Mouse (Mus musculus): ENCODE measurements around the gene Rdh19. TPM values are rescaled to one million over a fixed set of nuclear protein-coding genes. Genes with fewer than 3 reads are reported as not detected.

Rdh19 gene
- total and polyA plus RNA-seq, 2 experiments from 2014 or later, result not detected

DNA sequence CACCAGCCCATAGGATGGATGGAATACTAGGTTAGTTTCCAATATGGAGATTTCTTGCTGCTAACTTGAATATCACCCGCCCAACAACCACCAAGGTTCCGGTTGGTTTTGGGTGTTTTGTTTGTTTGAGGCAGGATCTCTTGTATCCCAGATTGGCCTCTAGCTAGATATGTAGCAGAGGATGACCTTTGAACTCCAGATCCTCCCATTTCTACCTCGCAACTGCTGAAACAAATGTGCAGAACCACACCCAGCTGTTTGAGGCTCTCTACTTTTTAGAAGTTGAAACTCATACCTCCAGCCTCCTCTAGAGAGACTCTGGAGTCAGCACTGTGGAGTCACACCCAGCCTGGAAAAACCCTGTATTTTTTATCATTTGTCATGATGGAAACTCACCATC lies 47.8 kb downstream of the Rdh19 start:
- Histone ChIP-seq H3K4me2 (ENCODE audit: low read depth, low read length) (no peak overlapping the region), H3K9ac (replicated peaks; ENCODE audit: low read depth, low read length) (no peak overlapping the region), H3K4me3 (ENCODE audit: low read depth, low read length) (no peak overlapping the region), H3K27me3 (ENCODE audit: control insufficient read depth, insufficient read depth, low read length) (0 out of 2 replicates have a peak, but pooled peaks cover 3% of the 10 kb centered on the region), H3K4me1 (ENCODE audit: control insufficient read depth, insufficient read depth) (no peaks in the 10 kb centered on the region), H3K9me3 (replicated peaks; ENCODE audit: control insufficient read depth, low read length) (no peaks in the 10 kb centered on the region), H3K36me3 (replicated peaks; ENCODE audit: control insufficient read depth, insufficient read depth, low read length) (no peaks in the 10 kb centered on the region), H3K27ac (ENCODE audit: low read depth) (no peak overlapping the region)
- TF ChIP-seq CTCF (IDR thresholded peaks at IDR 0.05; ENCODE audit: low read depth), result no peak
- no peak for ATAC-seq (ENCODE audit: insufficient read depth, low read depth)
- DNase-seq (ENCODE audit: low spot score), result no peak
- WGBS, result 78% methylated on average over 3 of the region's 3 CpGs

DNA sequence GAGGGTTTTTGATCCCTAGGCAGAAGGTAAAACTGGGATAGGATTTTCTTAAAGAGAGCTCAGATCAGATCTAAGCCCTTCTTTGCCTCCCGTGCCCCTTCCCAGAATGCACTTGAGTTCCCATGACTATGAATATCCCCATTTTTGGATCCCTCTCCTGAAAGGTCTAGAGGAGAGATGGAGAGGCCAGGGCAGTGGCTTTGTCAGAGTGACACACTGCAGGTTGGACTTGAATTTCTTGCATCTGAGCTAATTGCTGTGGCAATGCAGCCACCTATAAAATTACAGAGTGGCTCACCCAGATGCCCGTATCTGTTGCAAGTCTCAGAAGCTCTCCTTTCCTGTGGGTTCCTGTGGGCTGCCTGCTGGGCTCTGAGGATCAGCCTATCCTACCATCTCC lies 48.5 kb downstream of the Rdh19 start, which contains the start of gene Sdr9c7:
Gene Sdr9c7 (plus strand): TSS at position 301 of the 400 bp plus-strand sequence.
- no peak within 1 kb of the TSS for H3K4me3 ChIP-seq (ENCODE audit: low read depth, low read length)
- TF ChIP-seq EP300 (IDR thresholded peaks at IDR 0.05; ENCODE audit: low read depth) (no peak), CTCF (IDR thresholded peaks at IDR 0.05; ENCODE audit: low read depth) (no peak)

DNA sequence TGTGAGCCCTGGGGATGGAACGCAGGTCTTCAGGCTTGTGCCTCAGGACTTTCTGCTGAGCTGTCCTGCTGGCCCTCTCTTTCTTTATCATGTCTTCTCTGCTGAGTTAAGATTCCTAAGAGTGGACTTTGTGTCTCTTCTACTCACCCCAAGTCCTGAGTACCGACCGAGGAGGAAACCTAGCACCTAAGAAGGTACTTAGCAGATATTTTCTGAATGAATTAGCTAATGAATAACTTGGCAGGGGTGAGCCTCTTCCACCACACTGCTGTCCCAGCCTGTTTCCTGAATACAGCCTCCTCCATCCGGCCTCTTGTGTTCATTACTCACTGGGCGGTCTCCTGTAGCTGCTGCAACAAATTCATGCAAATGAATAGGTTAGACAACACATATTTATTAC lies 50.1 kb downstream of the Rdh19 start:
- 50% methylated on average over 5 of the region's 5 CpGs for WGBS
- TF ChIP-seq CTCF (IDR thresholded peaks at IDR 0.05; ENCODE audit: low read depth) (no peak), EP300 (IDR thresholded peaks at IDR 0.05; ENCODE audit: low read depth) (no peak)
- Histone ChIP-seq H3K9me3 (replicated peaks; ENCODE audit: control insufficient read depth, low read length) (no peaks in the 10 kb centered on the region), H3K27ac (ENCODE audit: low read depth) (no peak overlapping the region), H3K4me1 (ENCODE audit: control insufficient read depth, insufficient read depth) (no peaks in the 10 kb centered on the region), H3K4me2 (ENCODE audit: low read depth, low read length) (no peak overlapping the region), H3K4me3 (ENCODE audit: low read depth, low read length) (no peak overlapping the region), H3K27me3 (ENCODE audit: control insufficient read depth, insufficient read depth, low read length) (0 out of 2 replicates have a peak, but pooled peaks cover 3% of the 10 kb centered on the region), H3K36me3 (replicated peaks; ENCODE audit: control insufficient read depth, insufficient read depth, low read length) (no peaks in the 10 kb centered on the region), H3K9ac (replicated peaks; ENCODE audit: low read depth, low read length) (no peak overlapping the region)
- DNase-seq (ENCODE audit: low spot score) (no peak), ATAC-seq (ENCODE audit: insufficient read depth, low read depth) (no peak)

More for the DNA sequence above, 48.5 kb downstream of the Rdh19 start, which contains the start of gene Sdr9c7:
- no peaks in the 10 kb centered on the region for H3K36me3 ChIP-seq (replicated peaks; ENCODE audit: control insufficient read depth, insufficient read depth, low read length)
- no peak within 1 kb of the TSS for H3K27ac ChIP-seq (ENCODE audit: low read depth)
- H3K9ac ChIP-seq (replicated peaks; ENCODE audit: low read depth, low read length), result no peak within 1 kb of the TSS
- 0 out of 2 replicates have a peak, but pooled peaks cover 3% of the 10 kb centered on the region for H3K27me3 ChIP-seq (ENCODE audit: control insufficient read depth, insufficient read depth, low read length)
- H3K4me1 ChIP-seq (ENCODE audit: control insufficient read depth, insufficient read depth), result no peaks in the 10 kb centered on the region
- no peak for ATAC-seq (ENCODE audit: insufficient read depth, low read depth)
- 82% methylated on average over 2 of the region's 2 CpGs for WGBS
- no peak for DNase-seq (ENCODE audit: low spot score)
- no peak within 1 kb of the TSS for H3K4me2 ChIP-seq (ENCODE audit: low read depth, low read length)
- no peaks in the 10 kb centered on the region for H3K9me3 ChIP-seq (replicated peaks; ENCODE audit: control insufficient read depth, low read length)

DNA sequence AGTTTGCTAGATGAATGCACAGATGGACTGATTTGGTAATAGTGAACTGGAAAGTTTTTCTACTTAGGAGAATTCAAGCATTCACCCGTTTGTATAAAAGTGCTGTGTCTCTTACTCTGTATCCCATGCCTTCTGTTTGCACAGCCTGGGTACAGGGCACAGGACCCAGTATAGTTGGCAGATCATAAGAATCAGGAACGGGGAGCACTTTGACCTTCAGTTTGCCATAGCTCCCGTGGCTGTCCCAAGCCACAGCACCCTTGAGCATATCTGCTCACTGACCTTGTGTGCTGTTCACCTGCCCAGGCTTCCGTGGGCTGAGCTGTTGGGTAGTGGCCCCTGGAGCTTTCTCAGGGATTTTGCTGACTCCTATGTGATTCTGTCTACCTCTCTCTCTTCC lies 52.0 kb downstream of the Rdh19 start:
- H3K27ac ChIP-seq (ENCODE audit: low read depth), result no peak overlapping the region
- DNase-seq (ENCODE audit: low spot score), result no peak
- H3K4me3 ChIP-seq (ENCODE audit: low read depth, low read length), result no peak overlapping the region
- peaks cover 4% of the 10 kb centered on the region; the same call in 1 of the 2 replicates for H3K4me1 ChIP-seq (ENCODE audit: control insufficient read depth, insufficient read depth)
- 0 out of 2 replicates have a peak, but pooled peaks cover 3% of the 10 kb centered on the region for H3K27me3 ChIP-seq (ENCODE audit: control insufficient read depth, insufficient read depth, low read length)
- H3K9me3 ChIP-seq (replicated peaks; ENCODE audit: control insufficient read depth, low read length), result no peaks in the 10 kb centered on the region
- TF ChIP-seq EP300 (IDR thresholded peaks at IDR 0.05; ENCODE audit: low read depth), result no peak
- TF ChIP-seq CTCF (IDR thresholded peaks at IDR 0.05; ENCODE audit: low read depth), result no peak
- ATAC-seq (ENCODE audit: insufficient read depth, low read depth), result no peak
- H3K36me3 ChIP-seq (replicated peaks; ENCODE audit: control insufficient read depth, insufficient read depth, low read length), result no peaks in the 10 kb centered on the region
- H3K9ac ChIP-seq (replicated peaks; ENCODE audit: low read depth, low read length), result no peak overlapping the region
- 62% methylated on average over 4 of the region's 4 CpGs for whole genome bisulfite sequencing
- no peak overlapping the region for H3K4me2 ChIP-seq (ENCODE audit: low read depth, low read length)

DNA sequence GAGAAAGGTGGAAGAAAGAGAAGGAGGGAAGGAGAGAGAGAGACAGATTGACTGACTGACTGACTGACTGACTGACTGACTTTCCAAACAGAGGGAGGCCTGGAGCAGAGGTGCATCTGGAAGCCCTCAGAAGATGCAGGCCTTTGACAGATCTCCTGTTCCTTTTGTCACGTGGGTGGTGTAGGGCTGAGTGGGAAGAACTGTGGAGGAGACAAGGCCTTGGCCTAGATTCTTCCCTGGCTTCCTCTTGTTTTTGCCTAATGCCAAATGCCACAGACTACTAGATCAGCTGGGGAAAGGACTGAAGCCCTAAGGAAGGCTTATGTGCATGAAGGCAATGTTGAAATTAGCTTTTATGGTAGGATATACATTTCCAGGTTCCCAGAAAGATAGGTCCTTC lies 53.4 kb downstream of the Rdh19 start:
- Histone ChIP-seq H3K4me1 (ENCODE audit: control insufficient read depth, insufficient read depth) (peaks cover 4% of the 10 kb centered on the region; the same call in 1 of the 2 replicates), H3K4me2 (ENCODE audit: low read depth, low read length) (no peak overlapping the region), H3K27me3 (ENCODE audit: control insufficient read depth, insufficient read depth, low read length) (0 out of 2 replicates have a peak, but pooled peaks cover 3% of the 10 kb centered on the region), H3K4me3 (ENCODE audit: low read depth, low read length) (no peak overlapping the region), H3K36me3 (replicated peaks; ENCODE audit: control insufficient read depth, insufficient read depth, low read length) (no peaks in the 10 kb centered on the region), H3K27ac (ENCODE audit: low read depth) (no peak overlapping the region), H3K9me3 (replicated peaks; ENCODE audit: control insufficient read depth, low read length) (no peaks in the 10 kb centered on the region), H3K9ac (replicated peaks; ENCODE audit: low read depth, low read length) (no peak overlapping the region)
- TF ChIP-seq EP300 (IDR thresholded peaks at IDR 0.05; ENCODE audit: low read depth) (no peak), CTCF (IDR thresholded peaks at IDR 0.05; ENCODE audit: low read depth) (no peak)
- no peak for DNase-seq (ENCODE audit: low spot score)
- no peak for ATAC-seq (ENCODE audit: insufficient read depth, low read depth)
- WGBS, result 33% methylated on average over 1 of the region's 1 CpGs
